In the genomic region with DNA sequence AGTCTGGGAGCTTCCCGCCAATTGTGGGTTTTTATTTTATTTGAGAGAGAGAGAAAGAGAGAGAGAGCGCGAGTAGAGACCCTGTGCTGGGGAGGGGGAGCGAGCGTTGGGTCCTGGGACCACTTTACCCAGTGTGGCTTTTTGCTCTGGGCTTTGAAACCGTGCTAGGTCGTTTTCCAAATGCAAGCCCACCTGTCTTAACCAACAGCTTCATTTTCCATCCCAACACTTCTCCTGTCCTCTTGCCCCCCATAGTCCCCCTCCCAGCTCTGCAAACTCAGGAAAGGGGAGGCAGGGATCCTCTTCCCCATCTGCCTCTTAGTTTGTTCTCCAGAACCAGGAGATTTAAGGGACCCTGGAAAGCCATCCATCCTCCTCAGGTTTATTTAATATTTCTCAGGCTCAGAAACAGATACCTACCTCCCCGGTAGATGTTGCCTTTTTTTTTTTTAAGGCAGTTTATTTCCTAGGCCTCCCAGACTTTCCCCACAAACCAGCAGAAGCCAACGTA, we compare ENCODE assay signal across 10 mouse cellular contexts. TPM values are rescaled to one million over a fixed set of nuclear protein-coding genes. Genes with fewer than 3 reads are reported as not detected.
DNase-seq lines count a peak whose midpoint lies in the region; ATAC-seq and TF ChIP-seq lines count a peak whose summit lies in the region.
"Had no signal": no experiment of that assay in that cellular context is flagged by ENCODE, and none has a peak within 500 bp of the region (broad histone marks: within the 10 kb centered on the region; RNA-seq: fewer than 3 reads in every experiment).

No protein-coding gene starts in this region.

- H3K4me3 ChIP-seq in forebrain, embryonic 13.5 days = peak overlapping the region; percentile 18; the same call in 1 of the 2 replicates
- no peak overlapping the region for H3K4me3 ChIP-seq in forebrain, postnatal 0 days (ENCODE audit: low read depth, low read length)
- H3K4me3 ChIP-seq in midbrain, embryonic 10.5 days = peak overlapping the region; percentile 45
- H3K4me3 ChIP-seq in midbrain, embryonic 15.5 days = no peak overlapping the region
- peak overlapping the region; percentile 51 for H3K4me3 ChIP-seq in intestine, embryonic 16.5 days (ENCODE audit: low read length)
- H3K4me3 ChIP-seq in stomach, embryonic 14.5 days (ENCODE audit: low read depth, low read length) = peak overlapping the region; percentile 79

- peak overlapping the region; percentile 43 for H3K4me2 ChIP-seq in forebrain, embryonic 13.5 days
- no peak overlapping the region for H3K4me2 ChIP-seq in forebrain, postnatal 0 days (ENCODE audit: low read depth)
- H3K4me2 ChIP-seq in midbrain, embryonic 15.5 days = no peak overlapping the region
- peak overlapping the region; percentile 78 for H3K4me2 ChIP-seq in intestine, embryonic 16.5 days (ENCODE audit: low read depth, low read length)
- H3K4me2 ChIP-seq in stomach, embryonic 14.5 days (replicated peaks; ENCODE audit: low read depth, low read length) = peak overlapping the region; percentile 86

- no peak for DNase-seq in forebrain, postnatal 0 days
- no peak for DNase-seq in midbrain, embryonic 10.5 days (ENCODE audit: low spot score)
- no peak for DNase-seq in layer of hippocampus, postnatal 36 days
- DNase-seq: lung, adult 2 months had no signal

- no peak overlapping the region for H3K9ac ChIP-seq in forebrain, embryonic 13.5 days
- H3K9ac ChIP-seq in forebrain, postnatal 0 days = no peak overlapping the region
- H3K9ac ChIP-seq in midbrain, embryonic 15.5 days = no peak overlapping the region
- H3K9ac ChIP-seq in intestine, embryonic 16.5 days (ENCODE audit: low read depth, low read length) = peak overlapping the region; percentile 76
- H3K9ac ChIP-seq in stomach, embryonic 14.5 days (replicated peaks; ENCODE audit: low read depth, low read length) = peak overlapping the region; percentile 99

- H3K4me1 ChIP-seq in forebrain, embryonic 13.5 days = peaks cover 8% of the 10 kb centered on the region; the same call in 1 of the 2 replicates
- no peaks in the 10 kb centered on the region for H3K4me1 ChIP-seq in forebrain, postnatal 0 days (ENCODE audit: insufficient read depth)
- H3K4me1 ChIP-seq in midbrain, embryonic 10.5 days = peaks cover 17% of the 10 kb centered on the region
- H3K4me1 ChIP-seq in midbrain, embryonic 15.5 days = peaks cover 4% of the 10 kb centered on the region; the same call in 1 of the 2 replicates
- H3K4me1 ChIP-seq in intestine, embryonic 16.5 days (ENCODE audit: control insufficient read depth, insufficient read depth, low read length) = peaks cover 12% of the 10 kb centered on the region
- peaks cover 11% of the 10 kb centered on the region; the same call in 1 of the 2 replicates for H3K4me1 ChIP-seq in stomach, embryonic 14.5 days (ENCODE audit: control insufficient read depth, insufficient read depth, low read length)

- H3K27ac ChIP-seq in forebrain, embryonic 13.5 days = no peak overlapping the region
- H3K27ac ChIP-seq in forebrain, postnatal 0 days (ENCODE audit: low read depth, low read length) = no peak overlapping the region
- no peak overlapping the region for H3K27ac ChIP-seq in midbrain, embryonic 10.5 days (replicated peaks)
- H3K27ac ChIP-seq in midbrain, embryonic 15.5 days = no peak overlapping the region
- H3K27ac ChIP-seq in intestine, embryonic 16.5 days (ENCODE audit: low read length) = peak overlapping the region; percentile 85
- H3K27ac ChIP-seq in stomach, embryonic 14.5 days (ENCODE audit: low read length) = peak overlapping the region; percentile 74

- 1% methylated on average over 9 of the region's 9 CpGs for WGBS in forebrain, embryonic 13.5 days
- 5% methylated on average over 9 of the region's 9 CpGs for WGBS in forebrain, postnatal 0 days
- WGBS in midbrain, embryonic 10.5 days = 1% methylated on average over 9 of the region's 9 CpGs
- WGBS in midbrain, embryonic 15.5 days = 2% methylated on average over 9 of the region's 9 CpGs
- 12% methylated on average over 9 of the region's 9 CpGs for WGBS in intestine, embryonic 16.5 days
- 8% methylated on average over 9 of the region's 9 CpGs for WGBS in stomach, embryonic 14.5 days

- no peak for ATAC-seq in forebrain, embryonic 13.5 days
- ATAC-seq in forebrain, postnatal 0 days = no peak
- ATAC-seq in midbrain, embryonic 15.5 days (replicated peaks) = no peak
- ATAC-seq in intestine, embryonic 16.5 days = no peak
- ATAC-seq in stomach, embryonic 14.5 days (ENCODE audit: insufficient number of reproducible peaks, insufficient read depth, low FRiP score, low read depth) = no peak
- no peak for ATAC-seq in erythroblast, adult 5-6 weeks (replicated peaks; ENCODE audit: low FRiP score, poor library complexity, severe bottlenecking)

- H3K9me3 ChIP-seq in forebrain, embryonic 13.5 days (replicated peaks) = no peaks in the 10 kb centered on the region; the same call in 1 of the 2 replicates
- H3K9me3 ChIP-seq in forebrain, postnatal 0 days (ENCODE audit: low read length) = no peaks in the 10 kb centered on the region
- no peaks in the 10 kb centered on the region for H3K9me3 ChIP-seq in midbrain, embryonic 10.5 days (replicated peaks)
- H3K9me3 ChIP-seq in midbrain, embryonic 15.5 days = no peaks in the 10 kb centered on the region
- H3K9me3 ChIP-seq in intestine, embryonic 16.5 days (ENCODE audit: control insufficient read depth, low read length) = no peaks in the 10 kb centered on the region
- H3K9me3 ChIP-seq in stomach, embryonic 14.5 days (ENCODE audit: control insufficient read depth, low read depth, low read length) = no peaks in the 10 kb centered on the region

- H3K27me3 ChIP-seq in forebrain, embryonic 13.5 days = peaks cover 96% of the 10 kb centered on the region
- peaks cover 90% of the 10 kb centered on the region for H3K27me3 ChIP-seq in forebrain, postnatal 0 days (ENCODE audit: insufficient read depth, low read length)
- H3K27me3 ChIP-seq in midbrain, embryonic 10.5 days (ENCODE audit: low read depth, poor library complexity, severe bottlenecking) = peaks cover 100% of the 10 kb centered on the region
- H3K27me3 ChIP-seq in midbrain, embryonic 15.5 days (replicated peaks) = peaks cover 90% of the 10 kb centered on the region
- peaks cover 2% of the 10 kb centered on the region; the same call in 1 of the 2 replicates for H3K27me3 ChIP-seq in intestine, embryonic 16.5 days (replicated peaks; ENCODE audit: control insufficient read depth, insufficient read depth, low read length)
- H3K27me3 ChIP-seq in stomach, embryonic 14.5 days (ENCODE audit: control insufficient read depth, insufficient read depth, low read length) = no peaks in the 10 kb centered on the region

- TF ChIP-seq CTCF in forebrain, postnatal 0 days (IDR thresholded peaks at IDR 0.05; ENCODE audit: low read depth) = no peak

- H3K36me3 ChIP-seq in forebrain, embryonic 13.5 days (ENCODE audit: poor library complexity, severe bottlenecking) = no peaks in the 10 kb centered on the region
- H3K36me3 ChIP-seq in forebrain, postnatal 0 days (ENCODE audit: insufficient read depth) = no peaks in the 10 kb centered on the region
- no peaks in the 10 kb centered on the region for H3K36me3 ChIP-seq in midbrain, embryonic 10.5 days
- no peaks in the 10 kb centered on the region for H3K36me3 ChIP-seq in midbrain, embryonic 15.5 days (replicated peaks)
- H3K36me3 ChIP-seq in intestine, embryonic 16.5 days (ENCODE audit: control insufficient read depth, insufficient read depth, low read length) = no peaks in the 10 kb centered on the region
- 0 out of 2 replicates have a peak, but pooled peaks cover 5% of the 10 kb centered on the region for H3K36me3 ChIP-seq in stomach, embryonic 14.5 days (ENCODE audit: control insufficient read depth, insufficient read depth, low read length)

RNA-seq across cellular contexts. Expression of a gene that starts 4.5 kb away (rescaled TPM):
- not detected in 2 replicates for polyA plus RNA-seq in forebrain, embryonic 13.5 days (2015; fragmentation: Nextera tagmentation; extraction: Ambion mirVana)
- total RNA-seq in forebrain, postnatal 0 days (2014; rRNA removed) = not detected in 2 replicates
- polyA plus RNA-seq in forebrain, postnatal 0 days (2015; fragmentation: Nextera tagmentation; extraction: Ambion mirVana) = not detected in 2 replicates
- 0.10 TPM in 1 of 2 replicates, not detected in the other for polyA plus RNA-seq in midbrain, embryonic 10.5 days (2016; fragmentation: Nextera tagmentation; extraction: Ambion mirVana)
- polyA plus RNA-seq in midbrain, embryonic 15.5 days (2015; fragmentation: Nextera tagmentation; extraction: Ambion mirVana) = 0.17 and 0.32 TPM in 2 replicates
- polyA plus RNA-seq in intestine, embryonic 16.5 days (2015; fragmentation: Nextera tagmentation; extraction: Ambion mirVana) = 9.6 and 11.6 TPM in 2 replicates
- 23.1 and 25.9 TPM in 2 replicates for polyA plus RNA-seq in stomach, embryonic 14.5 days (2014; fragmentation: Nextera tagmentation; extraction: Ambion mirVana)
- not detected for total RNA-seq in layer of hippocampus, postnatal 36 days (2021)
- not detected in 2 replicates for total RNA-seq in erythroblast, adult 5-6 weeks (2015; ENCODE audit: low replicate concordance)
- not detected in 2 replicates for total RNA-seq in erythroblast, adult 5-6 weeks (2017; ENCODE audit: low replicate concordance)
- polyA plus RNA-seq: C2C12 had no signal

RNA-seq across cellular contexts. Expression of a gene that starts 10.7 kb away (rescaled TPM):
- not detected in 2 replicates for polyA plus RNA-seq in forebrain, embryonic 13.5 days (2015; fragmentation: Nextera tagmentation; extraction: Ambion mirVana)
- not detected in 2 replicates for total RNA-seq in forebrain, postnatal 0 days (2014; rRNA removed)
- polyA plus RNA-seq in forebrain, postnatal 0 days (2015; fragmentation: Nextera tagmentation; extraction: Ambion mirVana) = not detected in 2 replicates
- polyA plus RNA-seq in midbrain, embryonic 10.5 days (2016; fragmentation: Nextera tagmentation; extraction: Ambion mirVana) = 0.15 TPM in 1 of 2 replicates, not detected in the other
- not detected in 2 replicates for polyA plus RNA-seq in midbrain, embryonic 15.5 days (2015; fragmentation: Nextera tagmentation; extraction: Ambion mirVana)
- not detected in 2 replicates for polyA plus RNA-seq in intestine, embryonic 16.5 days (2015; fragmentation: Nextera tagmentation; extraction: Ambion mirVana)
- 0.22 and 0.32 TPM in 2 replicates for polyA plus RNA-seq in stomach, embryonic 14.5 days (2014; fragmentation: Nextera tagmentation; extraction: Ambion mirVana)
- total RNA-seq in layer of hippocampus, postnatal 36 days (2021) = not detected
- not detected in 2 replicates for total RNA-seq in erythroblast, adult 5-6 weeks (2015; ENCODE audit: low replicate concordance)
- not detected in 2 replicates for total RNA-seq in erythroblast, adult 5-6 weeks (2017; ENCODE audit: low replicate concordance)
- polyA plus RNA-seq: C2C12; lung, adult 2 months had no signal

RNA-seq across cellular contexts. Expression of a gene that starts 31.7 kb away (rescaled TPM):
- not detected in 2 replicates for polyA plus RNA-seq in forebrain, embryonic 13.5 days (2015; fragmentation: Nextera tagmentation; extraction: Ambion mirVana)
- not detected in 2 replicates for total RNA-seq in forebrain, postnatal 0 days (2014; rRNA removed)
- not detected in 2 replicates for polyA plus RNA-seq in forebrain, postnatal 0 days (2015; fragmentation: Nextera tagmentation; extraction: Ambion mirVana)
- not detected in 2 replicates for polyA plus RNA-seq in midbrain, embryonic 10.5 days (2016; fragmentation: Nextera tagmentation; extraction: Ambion mirVana)
- polyA plus RNA-seq in midbrain, embryonic 15.5 days (2015; fragmentation: Nextera tagmentation; extraction: Ambion mirVana) = 0.15 TPM in 1 of 2 replicates, not detected in the other
- 1.4 and 1.5 TPM in 2 replicates for polyA plus RNA-seq in intestine, embryonic 16.5 days (2015; fragmentation: Nextera tagmentation; extraction: Ambion mirVana)
- 3.6 and 4.7 TPM in 2 replicates for polyA plus RNA-seq in stomach, embryonic 14.5 days (2014; fragmentation: Nextera tagmentation; extraction: Ambion mirVana)
- total RNA-seq in layer of hippocampus, postnatal 36 days (2021) = not detected
- not detected in 2 replicates for total RNA-seq in erythroblast, adult 5-6 weeks (2015; ENCODE audit: low replicate concordance)
- total RNA-seq in erythroblast, adult 5-6 weeks (2017; ENCODE audit: low replicate concordance) = not detected in 2 replicates
- polyA plus RNA-seq: C2C12 had no signal

RNA-seq across cellular contexts. Expression of a gene that starts 36.8 kb away (rescaled TPM):
- polyA plus RNA-seq in forebrain, embryonic 13.5 days (2015; fragmentation: Nextera tagmentation; extraction: Ambion mirVana) = not detected in 2 replicates
- not detected in 2 replicates for total RNA-seq in forebrain, postnatal 0 days (2014; rRNA removed)
- not detected in 2 replicates for polyA plus RNA-seq in forebrain, postnatal 0 days (2015; fragmentation: Nextera tagmentation; extraction: Ambion mirVana)
- not detected in 2 replicates for polyA plus RNA-seq in midbrain, embryonic 10.5 days (2016; fragmentation: Nextera tagmentation; extraction: Ambion mirVana)
- polyA plus RNA-seq in midbrain, embryonic 15.5 days (2015; fragmentation: Nextera tagmentation; extraction: Ambion mirVana) = not detected in 2 replicates
- 1.8 and 2.0 TPM in 2 replicates for polyA plus RNA-seq in intestine, embryonic 16.5 days (2015; fragmentation: Nextera tagmentation; extraction: Ambion mirVana)
- polyA plus RNA-seq in stomach, embryonic 14.5 days (2014; fragmentation: Nextera tagmentation; extraction: Ambion mirVana) = 3.5 and 3.7 TPM in 2 replicates
- not detected for total RNA-seq in layer of hippocampus, postnatal 36 days (2021)
- 0.63 TPM in 1 of 2 replicates, not detected in the other for total RNA-seq in erythroblast, adult 5-6 weeks (2015; ENCODE audit: low replicate concordance)
- 0.56 and 0.77 TPM in 2 replicates for total RNA-seq in erythroblast, adult 5-6 weeks (2017; ENCODE audit: low replicate concordance)

RNA-seq across cellular contexts. Expression of a gene that starts 51.7 kb away (rescaled TPM):
- 0.09 TPM in 1 of 2 replicates, not detected in the other for polyA plus RNA-seq in forebrain, embryonic 13.5 days (2015; fragmentation: Nextera tagmentation; extraction: Ambion mirVana)
- total RNA-seq in forebrain, postnatal 0 days (2014; rRNA removed) = not detected in 2 replicates
- polyA plus RNA-seq in forebrain, postnatal 0 days (2015; fragmentation: Nextera tagmentation; extraction: Ambion mirVana) = not detected in 2 replicates
- not detected in 2 replicates for polyA plus RNA-seq in midbrain, embryonic 10.5 days (2016; fragmentation: Nextera tagmentation; extraction: Ambion mirVana)
- 0.09 and 0.70 TPM in 2 replicates for polyA plus RNA-seq in midbrain, embryonic 15.5 days (2015; fragmentation: Nextera tagmentation; extraction: Ambion mirVana)
- 26.4 and 28.7 TPM in 2 replicates for polyA plus RNA-seq in intestine, embryonic 16.5 days (2015; fragmentation: Nextera tagmentation; extraction: Ambion mirVana)
- 21.2 and 23.3 TPM in 2 replicates for polyA plus RNA-seq in stomach, embryonic 14.5 days (2014; fragmentation: Nextera tagmentation; extraction: Ambion mirVana)
- total RNA-seq in layer of hippocampus, postnatal 36 days (2021) = not detected
- not detected in 2 replicates for total RNA-seq in erythroblast, adult 5-6 weeks (2015; ENCODE audit: low replicate concordance)
- not detected in 2 replicates for total RNA-seq in erythroblast, adult 5-6 weeks (2017; ENCODE audit: low replicate concordance)
- polyA plus RNA-seq: C2C12 had no signal

Comparison
In these comparisons a context has a peak if more than half of its experiments do, and no peak if none do; other contexts are left out.
1. H3K4me2 ChIP-seq: peak in forebrain, embryonic 13.5 days (single experiment), intestine, embryonic 16.5 days (single experiment) and stomach, embryonic 14.5 days (single experiment); none in forebrain, postnatal 0 days (single experiment) and midbrain, embryonic 15.5 days (single experiment).
2. H3K4me3 ChIP-seq: peak in forebrain, embryonic 13.5 days (single experiment), midbrain, embryonic 10.5 days (single experiment), intestine, embryonic 16.5 days (single experiment) and stomach, embryonic 14.5 days (single experiment); none in forebrain, postnatal 0 days (single experiment) and midbrain, embryonic 15.5 days (single experiment).
3. H3K27ac ChIP-seq: peak in intestine, embryonic 16.5 days (single experiment) and stomach, embryonic 14.5 days (single experiment); none in forebrain, embryonic 13.5 days (single experiment), forebrain, postnatal 0 days (single experiment), midbrain, embryonic 10.5 days (single experiment) and midbrain, embryonic 15.5 days (single experiment).
4. H3K9ac ChIP-seq: peak in intestine, embryonic 16.5 days (single experiment) and stomach, embryonic 14.5 days (single experiment); none in forebrain, embryonic 13.5 days (single experiment), forebrain, postnatal 0 days (single experiment) and midbrain, embryonic 15.5 days (single experiment).